Mouse (Mus musculus) midbrain, embryonic 16.5 days (tissue): Measurements from ENCODE around the gene Vmn1r131. TPM values are rescaled to one million over a fixed set of nuclear protein-coding genes. Genes with fewer than 3 reads are reported as not detected.
"Not testable (repeated sequence)": the region's sequence is repeated elsewhere in the genome, so short reads cannot be mapped to it uniquely, and the experiment has no call there.

ENCODE experiments used
- ATAC-seq: fragments of 200-750 bp; cut with Nextera tagmentation; 2 replicates; pipeline ENCODE4 v1.8.0; 2017; ENCODE audit warnings: moderate TSS enrichment
- H3K27ac ChIP-seq: fragments of 300-500 bp; sonication (generic); 2 replicates; pipeline ENCODE4 v1.5.1; 2014; ENCODE audit warnings: mild to moderate bottlenecking, low read length, mixed read lengths
- H3K27me3 ChIP-seq: fragments of 300-500 bp; sonication (generic); 2 replicates; pipeline ENCODE4 v1.6.1; 2014; ENCODE audit warnings: low read depth, low read length, mixed read lengths; ENCODE audit not compliant: control insufficient read depth, insufficient read depth
- H3K36me3 ChIP-seq: fragments of 300-500 bp; sonication (generic); 2 replicates; pipeline ENCODE4 v1.6.1; 2014; ENCODE audit warnings: mild to moderate bottlenecking, low read length, moderate library complexity, mixed read lengths; ENCODE audit not compliant: control insufficient read depth, insufficient read depth
- H3K4me1 ChIP-seq: fragments of 300-500 bp; sonication (generic); 2 replicates; pipeline ENCODE4 v1.6.1; 2014; ENCODE audit warnings: mild to moderate bottlenecking, low read length, mixed read lengths; ENCODE audit not compliant: control insufficient read depth, insufficient read depth
- H3K4me2 ChIP-seq: fragments of 300-500 bp; sonication (generic); 2 replicates; pipeline ENCODE4 v1.6.1; 2014; ENCODE audit warnings: mild to moderate bottlenecking, low read length, mixed read lengths
- H3K4me3 ChIP-seq: fragments of 300-500 bp; sonication (generic); 2 replicates; pipeline ENCODE4 v1.5.1; 2014; ENCODE audit warnings: low read depth, mild to moderate bottlenecking, low read length, moderate library complexity, mixed read lengths
- H3K9ac ChIP-seq: fragments of 300-500 bp; sonication (generic); 2 replicates; pipeline ENCODE4 v1.6.1; 2014; ENCODE audit warnings: low read depth, low read length, mixed read lengths
- H3K9me3 ChIP-seq: fragments of 300-500 bp; sonication (generic); replicated peaks from 2 replicates; pipeline ENCODE4 v1.6.1; 2014; ENCODE audit warnings: mild to moderate bottlenecking, low read length, mixed read lengths; ENCODE audit not compliant: control insufficient read depth, poor library complexity, severe bottlenecking
- WGBS: fragments of 180-500 bp; shearing (Covaris S2); extraction: QIAGEN DNeasy Blood & Tissue Kit; methylation state at CpG from one replicate; pipeline ENCODE4 v1.1.7; 2014; 5-methylcytosine and 5-hydroxymethylcytosine counted together
- polyA plus RNA-seq: library from polyadenylated mRNA; unstranded; fragments of >200 nt; fragmentation: Nextera tagmentation; extraction: Ambion mirVana; gene quantifications from 2 replicates; pipeline ENCODE4 v1.2.1, GENCODE M21; 2015

The Vmn1r131 gene
- polyA plus RNA-seq = not detected in 2 replicates

DNA sequence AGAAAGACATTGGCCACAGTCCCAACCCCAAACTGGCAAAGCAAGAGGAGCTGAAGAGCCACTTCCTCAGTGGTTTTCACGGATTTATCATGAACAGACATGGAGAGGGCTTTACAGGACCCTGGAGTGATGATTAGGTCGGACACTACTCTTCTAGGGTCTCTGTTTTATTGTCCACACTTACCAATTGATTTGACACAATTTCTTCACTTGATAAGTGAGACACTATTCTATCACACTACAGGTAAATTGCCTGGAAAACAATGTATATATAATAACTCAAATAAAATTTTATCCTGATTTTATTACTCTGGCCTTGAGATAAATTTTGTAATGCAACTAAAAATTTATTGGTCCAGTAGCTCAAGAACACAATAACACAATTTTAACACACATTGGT, at the start of gene Vmn1r131:
Gene Vmn1r131 (minus strand): TSS at position 101 of the 400 bp plus-strand sequence.
- no CpG with 5 or more reads among the region's 2 CpGs for WGBS

DNA sequence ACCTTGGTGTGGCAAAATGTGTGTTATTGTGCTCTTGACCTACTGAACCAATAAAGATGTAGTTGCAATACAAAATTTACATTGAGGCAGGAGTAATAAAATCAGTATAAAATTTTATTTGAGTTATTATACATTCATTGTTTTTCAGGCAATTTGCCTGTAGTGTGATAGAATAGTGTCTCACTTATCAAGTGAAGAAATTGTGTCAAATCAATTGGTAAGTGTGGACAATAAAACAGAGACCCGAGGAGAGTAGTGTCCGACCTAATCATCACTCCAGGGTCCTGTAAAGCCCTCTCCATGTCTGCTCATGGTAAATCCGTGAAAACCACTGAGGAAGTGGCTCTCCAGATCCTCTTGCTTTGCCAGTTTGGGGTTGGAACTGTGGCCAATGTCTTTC, 34.4 kb downstream of the Vmn1r131 start, which contains the start of gene Vmn1r130:
Gene Vmn1r130 (plus strand): TSS at position 301 of the 400 bp plus-strand sequence.
- H3K27me3 ChIP-seq, H3K4me3 ChIP-seq, H3K9me3 ChIP-seq, H3K4me1 ChIP-seq, H3K4me2 ChIP-seq, H3K36me3 ChIP-seq, H3K27ac ChIP-seq, ATAC-seq, H3K9ac ChIP-seq: not testable (repeated sequence)
- no CpG with 5 or more reads among the region's 3 CpGs for WGBS

More for the DNA sequence above, at the start of gene Vmn1r131:
- H3K36me3 ChIP-seq, H3K4me2 ChIP-seq, ATAC-seq, H3K9ac ChIP-seq, H3K27me3 ChIP-seq, H3K27ac ChIP-seq, H3K4me1 ChIP-seq, H3K9me3 ChIP-seq, H3K4me3 ChIP-seq: not testable (repeated sequence)

Other genes starting within 250 kb of the Vmn1r131 start
- not detected in 2 replicates for gene Vmn1r126, start 244.6 kb downstream of the Vmn1r131 start, polyA plus RNA-seq
- not detected in 2 replicates for gene Vmn1r127, start 226.2 kb downstream of the Vmn1r131 start, polyA plus RNA-seq
- gene Vmn1r128, start 196.7 kb downstream of the Vmn1r131 start, polyA plus RNA-seq = not detected in 2 replicates
- not detected in 2 replicates for gene Vmn1r129, start 184.8 kb downstream of the Vmn1r131 start, polyA plus RNA-seq
- not detected in 2 replicates for gene Gm6882, start 113.3 kb downstream of the Vmn1r131 start, polyA plus RNA-seq
- not detected in 2 replicates for gene Vmn1r130, start 34.3 kb downstream of the Vmn1r131 start, polyA plus RNA-seq
- gene Vmn1r132, start 68.0 kb upstream of the Vmn1r131 start, polyA plus RNA-seq = not detected in 2 replicates
- not detected in 2 replicates for gene Gm4175, start 215.4 kb upstream of the Vmn1r131 start, polyA plus RNA-seq